Mouse (Mus musculus) forebrain, embryonic 16.5 days (tissue): ENCODE data around the gene Hpgd. TPM values are rescaled to one million over a fixed set of nuclear protein-coding genes. Genes with fewer than 3 reads are reported as not detected.

Experiments
- ATAC-seq: fragments of 200-750 bp; cut with Nextera tagmentation; 2 replicates; pipeline ENCODE4 v1.8.0; 2017; ENCODE audit warnings: mild to moderate bottlenecking, moderate library complexity
- H3K27ac ChIP-seq: fragments of 300-500 bp; sonication (generic); 2 replicates; pipeline ENCODE4 v1.5.1; 2014; ENCODE audit warnings: low read length, control low read depth
- H3K27me3 ChIP-seq: fragments of 300-500 bp; sonication (generic); replicated peaks from 2 replicates; pipeline ENCODE4 v1.6.1; 2014; ENCODE audit warnings: low read length; ENCODE audit not compliant: control insufficient read depth, insufficient read depth
- H3K36me3 ChIP-seq: fragments of 300-500 bp; sonication (generic); 2 replicates; pipeline ENCODE4 v1.6.1; 2014; ENCODE audit not compliant: control insufficient read depth, insufficient read depth
- H3K4me1 ChIP-seq: fragments of 300-500 bp; sonication (generic); replicated peaks from 2 replicates; pipeline ENCODE4 v1.6.1; 2014; ENCODE audit warnings: low read length; ENCODE audit not compliant: control insufficient read depth, insufficient read depth
- H3K4me2 ChIP-seq: fragments of 300-500 bp; sonication (generic); 2 replicates; pipeline ENCODE4 v1.6.1; 2014; ENCODE audit warnings: mild to moderate bottlenecking, low read length, control low read depth
- H3K4me3 ChIP-seq: fragments of 300-500 bp; sonication (generic); replicated peaks from 2 replicates; pipeline ENCODE4 v1.5.1; 2014; ENCODE audit warnings: mild to moderate bottlenecking, low read length, control low read depth
- H3K9ac ChIP-seq: fragments of 300-500 bp; sonication (generic); replicated peaks from 2 replicates; pipeline ENCODE4 v1.6.1; 2014; ENCODE audit warnings: low read depth, low read length, control low read depth
- H3K9me3 ChIP-seq: fragments of 300-500 bp; sonication (generic); 2 replicates; pipeline ENCODE4 v1.6.1; 2016; ENCODE audit warnings: low read length; ENCODE audit not compliant: control insufficient read depth
- WGBS: fragments of 180-500 bp; shearing (Covaris S2); extraction: QIAGEN DNeasy Blood & Tissue Kit; methylation state at CpG from one replicate; pipeline ENCODE4 v1.1.7; 2014; 5-methylcytosine and 5-hydroxymethylcytosine counted together
- polyA plus RNA-seq: library from polyadenylated mRNA; unstranded; fragments of >200 nt; fragmentation: Nextera tagmentation; extraction: Ambion mirVana; gene quantifications from 2 replicates; pipeline ENCODE4 v1.2.1, GENCODE M21; 2015

The Hpgd gene
- polyA plus RNA-seq, 1 experiment from 2014 or later: 3.4 TPM

- H3K4me3 ChIP-seq: no peak overlapping the region
- no peaks in the 10 kb centered on the region for H3K27me3 ChIP-seq
- no peaks in the 10 kb centered on the region for H3K4me1 ChIP-seq
- WGBS: 83% methylated on average over 7 of the region's 7 CpGs
- no peak overlapping the region for H3K9ac ChIP-seq
- no peak overlapping the region for H3K4me2 ChIP-seq
- no peak overlapping the region for H3K27ac ChIP-seq
- no peaks in the 10 kb centered on the region for H3K36me3 ChIP-seq
- H3K9me3 ChIP-seq: no peaks in the 10 kb centered on the region
- ATAC-seq: no peak
Observed at GRCm38 (mm10) chr8:56304595-56304994, 10.2 kb downstream of the Hpgd start.

- H3K36me3 ChIP-seq: no peaks in the 10 kb centered on the region
- no peaks in the 10 kb centered on the region for H3K9me3 ChIP-seq
- no peaks in the 10 kb centered on the region for H3K27me3 ChIP-seq
- no peak overlapping the region for H3K9ac ChIP-seq
- no peaks in the 10 kb centered on the region for H3K4me1 ChIP-seq
- ATAC-seq: no peak
- no peak overlapping the region for H3K4me3 ChIP-seq
- H3K27ac ChIP-seq: no peak overlapping the region
- WGBS: 90% methylated on average over 2 of the region's 2 CpGs
- no peak overlapping the region for H3K4me2 ChIP-seq
Observed at GRCm38 (mm10) chr8:56313622-56314021, 19.2 kb downstream of the Hpgd start.

DNA sequence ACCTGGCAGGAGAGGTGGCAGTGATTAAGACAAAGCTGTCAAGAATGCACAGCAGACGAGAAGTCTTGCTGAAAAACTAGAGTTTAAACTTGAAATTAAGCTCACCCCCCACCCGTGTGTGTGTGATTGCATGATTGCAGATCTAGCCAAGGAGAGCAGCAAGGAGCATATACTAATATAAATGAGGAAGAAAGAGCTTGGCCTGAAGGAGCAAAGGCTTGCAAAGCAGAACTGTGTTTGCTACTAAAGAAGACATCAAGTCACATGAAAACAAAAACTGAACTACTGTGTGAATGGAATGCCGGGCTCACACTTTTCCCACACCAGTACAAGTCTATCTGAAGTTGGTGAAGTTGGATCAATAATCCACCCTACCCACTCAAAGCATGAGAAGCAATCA is 20.8 kb downstream of the Hpgd start:
- Histone ChIP-seq H3K9me3 (no peaks in the 10 kb centered on the region), H3K27ac (no peak overlapping the region), H3K27me3 (no peaks in the 10 kb centered on the region), H3K36me3 (no peaks in the 10 kb centered on the region), H3K4me2 (no peak overlapping the region), H3K4me3 (no peak overlapping the region), H3K4me1 (no peaks in the 10 kb centered on the region), H3K9ac (no peak overlapping the region)
- WGBS: 78% methylated on average over 3 of the region's 3 CpGs
- no peak for ATAC-seq

DNA sequence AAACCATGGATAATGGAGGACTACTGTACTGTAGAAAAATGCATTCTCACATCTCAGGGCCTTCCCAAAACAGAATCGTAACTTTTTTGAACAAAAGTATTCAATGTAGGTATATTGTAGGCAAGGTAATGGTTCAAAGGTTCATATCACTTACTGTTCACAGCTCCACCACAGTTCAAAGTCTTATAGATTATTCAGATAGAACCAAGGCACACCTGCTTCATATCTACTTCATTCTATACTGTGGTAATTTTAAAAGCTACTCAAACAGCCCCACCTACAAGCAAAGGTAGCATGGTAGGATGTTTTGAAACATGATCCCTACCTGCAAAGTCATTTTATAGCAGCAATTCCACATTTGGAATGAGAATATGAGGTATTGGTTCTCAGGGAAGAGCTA is 28.9 kb downstream of the Hpgd start:
- ATAC-seq: no peak
- Histone ChIP-seq H3K27ac (no peak overlapping the region), H3K36me3 (no peaks in the 10 kb centered on the region), H3K9me3 (no peaks in the 10 kb centered on the region), H3K27me3 (no peaks in the 10 kb centered on the region), H3K9ac (no peak overlapping the region), H3K4me2 (no peak overlapping the region), H3K4me3 (no peak overlapping the region), H3K4me1 (no peaks in the 10 kb centered on the region)
- 93% methylated on average over 1 of the region's 1 CpGs for WGBS

DNA sequence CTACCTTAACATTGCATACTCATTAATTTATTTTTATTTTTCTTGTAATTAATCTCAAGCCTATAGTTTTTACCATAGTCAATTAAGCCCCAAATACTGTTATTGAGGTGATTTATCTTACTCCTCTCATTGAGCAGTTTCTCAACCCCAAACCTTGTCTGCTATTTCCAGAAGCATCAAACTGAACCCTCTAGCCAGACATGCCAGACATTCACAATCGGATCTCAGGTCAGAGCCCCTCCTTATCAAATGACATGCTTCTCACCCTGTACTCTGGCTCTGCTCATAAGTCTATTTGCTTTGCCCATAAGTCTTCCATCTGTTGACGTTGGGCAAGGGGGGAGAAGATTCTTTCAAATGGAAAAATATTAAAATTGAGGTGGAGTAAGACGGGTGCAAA is 33.3 kb downstream of the Hpgd start:
- H3K4me3 ChIP-seq: no peak overlapping the region
- WGBS: 82% methylated on average over 3 of the region's 3 CpGs
- no peaks in the 10 kb centered on the region for H3K36me3 ChIP-seq
- H3K9ac ChIP-seq: no peak overlapping the region
- no peak overlapping the region for H3K27ac ChIP-seq
- H3K9me3 ChIP-seq: no peaks in the 10 kb centered on the region
- no peak overlapping the region for H3K4me2 ChIP-seq
- no peaks in the 10 kb centered on the region for H3K27me3 ChIP-seq
- no peaks in the 10 kb centered on the region for H3K4me1 ChIP-seq
- no peak for ATAC-seq

DNA sequence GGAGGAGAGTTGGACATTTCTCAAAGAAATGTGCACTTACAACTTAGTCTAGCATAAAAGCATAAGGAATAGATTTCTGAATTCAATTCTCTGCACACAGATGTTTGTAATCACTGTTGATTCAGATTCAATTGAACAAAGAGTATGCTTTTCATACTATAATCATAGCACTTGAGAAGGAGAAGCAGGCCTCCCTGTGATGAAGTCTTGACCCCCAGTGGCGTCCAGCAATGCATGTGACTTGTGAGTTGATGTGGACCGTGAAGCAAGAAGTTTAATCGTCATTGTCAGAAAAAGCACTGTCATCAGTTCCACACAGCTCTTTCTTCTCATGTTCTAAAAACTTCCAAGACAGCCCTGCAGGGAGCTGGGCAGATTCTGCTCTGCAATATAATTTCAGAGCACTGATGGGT is 33.8 kb downstream of the Hpgd start:
- H3K9me3 ChIP-seq: no peaks in the 10 kb centered on the region
- H3K27ac ChIP-seq: no peak overlapping the region
- H3K4me2 ChIP-seq: no peak overlapping the region
- no peaks in the 10 kb centered on the region for H3K36me3 ChIP-seq
- H3K9ac ChIP-seq: no peak overlapping the region
- H3K4me3 ChIP-seq: no peak overlapping the region
- H3K4me1 ChIP-seq: no peaks in the 10 kb centered on the region
- H3K27me3 ChIP-seq: no peaks in the 10 kb centered on the region
- 75% methylated on average over 3 of the region's 3 CpGs for WGBS
- ATAC-seq: no peak

DNA sequence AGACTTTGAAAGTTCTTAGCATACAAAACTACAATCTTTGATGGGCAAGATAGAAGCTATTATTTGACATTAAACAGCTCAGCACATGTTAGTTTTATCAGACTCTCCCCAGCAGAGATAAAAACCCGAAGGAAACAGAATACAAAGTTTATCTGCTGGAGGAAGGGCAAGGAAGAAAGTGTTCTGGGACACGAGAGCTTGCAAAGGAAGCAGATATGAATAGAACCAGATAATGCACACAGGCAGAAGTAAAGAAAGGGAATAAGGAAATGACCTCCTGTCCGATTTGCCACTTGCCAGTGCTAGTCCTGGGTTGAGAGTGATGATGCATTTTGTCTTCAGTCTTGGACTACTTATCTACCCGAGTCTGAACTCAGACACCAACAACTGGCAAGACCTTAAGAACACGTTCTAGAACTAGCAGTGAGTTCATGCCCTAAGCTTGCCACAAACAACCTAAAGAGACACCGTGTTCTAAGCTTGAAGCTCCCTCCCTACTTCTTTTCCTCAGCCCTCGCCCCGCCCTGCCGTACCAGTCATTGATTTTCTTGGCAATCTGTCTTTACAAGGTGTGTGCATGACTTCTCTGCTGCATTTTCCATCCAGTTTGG is 41.1 kb downstream of the Hpgd start:
- Histone ChIP-seq H3K9me3 (no peaks in the 10 kb centered on the region), H3K4me2 (no peak overlapping the region), H3K27ac (no peak overlapping the region), H3K9ac (no peak overlapping the region), H3K36me3 (no peaks in the 10 kb centered on the region), H3K4me1 (no peaks in the 10 kb centered on the region), H3K4me3 (no peak overlapping the region), H3K27me3 (no peaks in the 10 kb centered on the region)
- WGBS: 87% methylated on average over 9 of the region's 9 CpGs
- ATAC-seq: no peak

- H3K9ac ChIP-seq: no peak overlapping the region
- H3K27me3 ChIP-seq: no peaks in the 10 kb centered on the region
- no peak overlapping the region for H3K4me3 ChIP-seq
- H3K27ac ChIP-seq: no peak overlapping the region
- WGBS: 90% methylated on average over 8 of the region's 8 CpGs
- H3K4me1 ChIP-seq: no peaks in the 10 kb centered on the region
- no peaks in the 10 kb centered on the region for H3K9me3 ChIP-seq
- H3K36me3 ChIP-seq: no peaks in the 10 kb centered on the region
- H3K4me2 ChIP-seq: no peak overlapping the region
- ATAC-seq: no peak
Observed at GRCm38 (mm10) chr8:56336771-56337170, 42.4 kb downstream of the Hpgd start.

GRCm38 (mm10) chr8:56343505-56343904 is 49.1 kb downstream of the Hpgd start:
- Histone ChIP-seq H3K27ac (no peak overlapping the region), H3K4me2 (no peak overlapping the region)

GRCm38 (mm10) chr8:56343940-56344339 is 49.6 kb downstream of the Hpgd start:
- WGBS: 70% methylated on average over 2 of the region's 2 CpGs
- no peak overlapping the region for H3K4me3 ChIP-seq
- no peak for ATAC-seq

More at GRCm38 (mm10) chr8:56343505-56343904, 49.1 kb downstream of the Hpgd start:
- H3K27me3 ChIP-seq: no peaks in the 10 kb centered on the region
- H3K9me3 ChIP-seq: no peaks in the 10 kb centered on the region
- H3K36me3 ChIP-seq: no peaks in the 10 kb centered on the region
- no peak overlapping the region for H3K4me3 ChIP-seq
- ATAC-seq: no peak
- no peaks in the 10 kb centered on the region for H3K4me1 ChIP-seq
- WGBS: 87% methylated on average over 6 of the region's 6 CpGs
- no peak overlapping the region for H3K9ac ChIP-seq

More at GRCm38 (mm10) chr8:56343940-56344339, 49.6 kb downstream of the Hpgd start:
- Histone ChIP-seq H3K27ac (no peak overlapping the region), H3K9me3 (no peaks in the 10 kb centered on the region), H3K27me3 (no peaks in the 10 kb centered on the region), H3K36me3 (no peaks in the 10 kb centered on the region), H3K4me1 (no peaks in the 10 kb centered on the region), H3K4me2 (no peak overlapping the region), H3K9ac (no peak overlapping the region)
